Mouse (Mus musculus): ENCODE data around the gene Gpr183. TPM values are rescaled to one million over a fixed set of nuclear protein-coding genes. Genes with fewer than 3 reads are reported as not detected.

The Gpr183 gene
- polyA plus RNA-seq, 1 experiment from 2014 or later = 3.8 TPM

DNA sequence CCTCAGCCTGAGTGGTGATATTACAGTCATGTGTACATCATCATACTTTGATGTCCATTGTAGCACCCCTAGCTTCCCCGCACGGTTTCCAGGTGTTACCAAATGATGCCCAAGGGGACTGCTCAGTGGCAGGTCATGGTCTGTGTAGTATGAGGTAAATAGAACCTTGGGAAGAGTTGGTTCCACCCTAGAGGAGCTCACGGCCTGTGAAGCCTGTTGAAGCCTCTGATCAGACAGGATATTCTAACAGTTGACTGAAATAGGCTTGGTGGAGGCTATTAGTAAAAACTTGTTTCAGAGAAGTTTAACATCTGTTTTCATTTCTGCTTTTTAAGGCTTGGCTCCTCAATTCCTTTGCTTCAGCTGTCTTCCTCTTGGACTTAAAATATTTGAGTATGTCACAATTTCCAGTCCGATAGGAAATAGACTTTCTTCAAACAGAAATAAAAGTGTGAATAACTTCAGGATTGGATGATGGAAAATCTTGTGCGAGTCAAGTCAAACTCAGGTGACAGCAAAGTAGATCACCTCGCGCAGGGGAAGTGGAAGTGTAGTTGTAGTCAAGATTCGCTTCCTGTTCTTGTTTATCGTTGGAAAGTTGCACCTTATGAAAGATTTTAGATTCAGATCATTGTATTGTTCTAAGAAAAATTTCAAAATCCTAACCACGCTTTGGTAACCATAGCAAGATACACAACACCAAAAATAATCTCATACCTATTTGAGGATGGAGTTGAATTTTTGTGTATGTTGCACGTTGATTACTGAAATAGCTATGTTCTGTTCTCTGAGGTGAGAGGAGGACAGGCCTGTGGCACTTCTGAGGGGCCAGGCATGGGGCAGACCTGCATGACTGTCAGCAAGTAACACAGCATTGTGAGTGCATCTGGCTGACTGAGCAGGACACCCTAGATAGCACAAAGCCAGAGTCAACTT is 26.5 kb downstream of the Gpr183 start:
- H3K9me3 ChIP-seq = peaks cover 14% of the 10 kb centered on the region; the same call in 1 of the 2 replicates
- H3K4me2 ChIP-seq = no peak overlapping the region
- H3K4me1 ChIP-seq = peaks cover 4% of the 10 kb centered on the region; the same call in 1 of the 2 replicates
- H3K36me3 ChIP-seq = peaks cover 26% of the 10 kb centered on the region
- H3K4me3 ChIP-seq = no peak overlapping the region
- H3K9ac ChIP-seq = no peak overlapping the region
- 81% methylated on average over 11 of the region's 11 CpGs for WGBS
- no peak overlapping the region for H3K27ac ChIP-seq
- no peaks in the 10 kb centered on the region for H3K27me3 ChIP-seq
- no peak for ATAC-seq (ENCODE audit: insufficient number of reproducible peaks, insufficient read depth, low FRiP score, low TSS enrichment, low read depth)

DNA sequence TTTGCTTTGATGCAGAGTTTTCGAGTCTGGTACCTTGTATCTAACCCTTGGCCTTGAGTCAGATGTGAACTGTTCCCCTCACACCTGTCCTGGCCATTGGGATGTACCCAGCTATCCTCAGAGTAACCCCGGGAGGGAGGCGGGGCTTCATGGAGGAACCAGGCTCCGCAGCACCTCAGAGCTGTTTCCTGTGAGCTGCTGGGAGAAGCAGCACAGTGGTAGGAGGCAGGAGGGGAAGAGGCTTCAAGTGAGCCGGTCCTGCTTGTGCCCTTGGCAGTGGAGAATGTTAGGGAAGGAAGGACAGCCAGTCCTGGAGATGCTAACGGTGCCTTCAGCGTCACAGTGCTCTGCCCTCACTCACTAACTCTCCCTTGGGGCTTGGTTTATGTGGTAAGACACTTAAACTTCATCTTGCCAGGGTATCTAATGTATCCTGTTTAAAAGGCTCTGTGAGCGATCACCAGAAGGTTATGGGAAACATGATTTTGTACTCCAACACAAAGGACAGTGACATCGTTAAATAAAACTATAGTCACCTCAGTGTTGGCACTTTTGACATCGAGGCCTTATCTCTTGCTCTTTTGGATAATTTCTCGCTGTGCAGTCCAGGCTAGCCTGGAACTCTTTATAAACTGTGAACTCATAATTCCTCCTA is 27.3 kb downstream of the Gpr183 start:
- no peak for ATAC-seq (ENCODE audit: insufficient number of reproducible peaks, insufficient read depth, low FRiP score, low TSS enrichment, low read depth)
- H3K9ac ChIP-seq = no peak overlapping the region

DNA sequence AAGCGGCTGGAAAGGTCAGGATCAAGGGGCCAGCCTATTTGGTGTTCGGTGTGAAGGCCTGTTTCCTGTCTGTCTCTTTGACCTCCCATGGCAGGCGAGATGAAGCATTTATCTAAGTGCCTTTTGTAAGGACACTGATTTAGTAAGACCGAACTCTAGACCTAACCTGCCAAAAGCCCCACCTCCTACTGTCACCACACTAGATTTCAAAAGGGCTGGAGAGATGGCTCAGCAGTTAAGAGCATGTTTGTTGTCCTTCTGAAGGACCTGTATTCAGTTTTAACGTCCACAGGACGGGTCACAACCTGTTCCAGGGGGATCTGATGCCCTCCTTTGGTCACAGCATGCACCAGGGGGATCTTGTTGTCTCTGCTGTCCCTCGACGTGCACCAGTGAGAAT is 28.1 kb downstream of the Gpr183 start:
- H3K9me3 ChIP-seq = peaks cover 14% of the 10 kb centered on the region; the same call in 1 of the 2 replicates

More for the DNA sequence above, 27.3 kb downstream of the Gpr183 start:
- Histone ChIP-seq H3K36me3 (peaks cover 26% of the 10 kb centered on the region), H3K4me2 (no peak overlapping the region), H3K27ac (no peak overlapping the region), H3K9me3 (peaks cover 14% of the 10 kb centered on the region; the same call in 1 of the 2 replicates), H3K27me3 (no peaks in the 10 kb centered on the region), H3K4me3 (no peak overlapping the region), H3K4me1 (peaks cover 4% of the 10 kb centered on the region; the same call in 1 of the 2 replicates)
- 84% methylated on average over 11 of the region's 11 CpGs for WGBS

DNA sequence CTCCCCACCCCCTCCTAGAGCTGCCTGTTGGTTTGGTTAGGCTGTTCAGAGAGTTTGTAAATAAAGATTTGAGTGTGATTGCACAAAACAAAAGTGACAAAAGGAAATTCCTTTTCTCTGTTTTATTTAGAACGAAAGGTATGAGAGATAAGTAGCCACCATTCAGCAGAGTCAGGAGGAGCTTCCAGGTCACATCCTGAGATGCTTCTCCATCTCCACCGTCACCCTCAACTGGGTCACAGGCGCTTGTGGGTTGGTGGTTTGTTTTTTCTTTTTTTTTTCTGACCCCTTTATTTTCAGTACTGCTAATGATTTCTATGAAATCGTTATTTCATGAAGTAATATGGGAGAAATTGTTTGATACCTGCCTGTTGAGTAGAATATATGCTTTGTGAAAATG is 28.6 kb downstream of the Gpr183 start:
- no peak overlapping the region for H3K4me2 ChIP-seq
- H3K36me3 ChIP-seq = peaks cover 26% of the 10 kb centered on the region
- peaks cover 12% of the 10 kb centered on the region for H3K4me1 ChIP-seq
- H3K27ac ChIP-seq = no peak overlapping the region
- H3K9me3 ChIP-seq = peaks cover 14% of the 10 kb centered on the region; the same call in 1 of the 2 replicates
- 91% methylated on average over 4 of the region's 4 CpGs for WGBS
- H3K4me3 ChIP-seq = no peak overlapping the region
- no peaks in the 10 kb centered on the region for H3K27me3 ChIP-seq
- ATAC-seq (ENCODE audit: insufficient number of reproducible peaks, insufficient read depth, low FRiP score, low TSS enrichment, low read depth) = no peak
- no peak overlapping the region for H3K9ac ChIP-seq

More for the DNA sequence above, 28.1 kb downstream of the Gpr183 start:
- no peak overlapping the region for H3K9ac ChIP-seq
- peaks cover 8% of the 10 kb centered on the region for H3K4me1 ChIP-seq
- H3K4me3 ChIP-seq = no peak overlapping the region
- no peak for ATAC-seq (ENCODE audit: insufficient number of reproducible peaks, insufficient read depth, low FRiP score, low TSS enrichment, low read depth)
- no peak overlapping the region for H3K27ac ChIP-seq
- WGBS = 79% methylated on average over 8 of the region's 8 CpGs
- H3K36me3 ChIP-seq = peaks cover 26% of the 10 kb centered on the region
- no peak overlapping the region for H3K4me2 ChIP-seq
- no peaks in the 10 kb centered on the region for H3K27me3 ChIP-seq

DNA sequence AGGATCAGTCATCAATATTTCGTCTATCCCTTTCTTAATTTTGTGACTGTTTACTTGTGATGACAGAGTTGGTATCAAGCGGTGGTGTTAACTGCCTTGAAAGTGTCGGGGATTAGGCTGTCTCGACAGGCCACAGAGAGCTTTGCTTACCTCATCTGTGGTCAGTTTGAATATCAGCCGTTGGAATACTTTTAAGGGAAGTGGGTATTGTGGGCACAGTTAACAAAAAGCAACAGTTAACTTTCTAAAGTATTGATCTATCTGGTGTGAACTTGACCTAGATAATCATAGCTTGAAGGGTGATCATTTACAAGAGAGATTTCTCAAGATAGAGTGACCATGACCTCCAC is 30.4 kb downstream of the Gpr183 start:
- WGBS = 89% methylated on average over 5 of the region's 5 CpGs
- no peaks in the 10 kb centered on the region for H3K27me3 ChIP-seq
- peaks cover 26% of the 10 kb centered on the region for H3K36me3 ChIP-seq
- H3K4me2 ChIP-seq = no peak overlapping the region
- H3K9me3 ChIP-seq = peaks cover 11% of the 10 kb centered on the region; the same call in 1 of the 2 replicates
- peaks cover 12% of the 10 kb centered on the region for H3K4me1 ChIP-seq
- no peak overlapping the region for H3K27ac ChIP-seq
- ATAC-seq (ENCODE audit: insufficient number of reproducible peaks, insufficient read depth, low FRiP score, low TSS enrichment, low read depth) = no peak
- H3K4me3 ChIP-seq = no peak overlapping the region
- no peak overlapping the region for H3K9ac ChIP-seq

DNA sequence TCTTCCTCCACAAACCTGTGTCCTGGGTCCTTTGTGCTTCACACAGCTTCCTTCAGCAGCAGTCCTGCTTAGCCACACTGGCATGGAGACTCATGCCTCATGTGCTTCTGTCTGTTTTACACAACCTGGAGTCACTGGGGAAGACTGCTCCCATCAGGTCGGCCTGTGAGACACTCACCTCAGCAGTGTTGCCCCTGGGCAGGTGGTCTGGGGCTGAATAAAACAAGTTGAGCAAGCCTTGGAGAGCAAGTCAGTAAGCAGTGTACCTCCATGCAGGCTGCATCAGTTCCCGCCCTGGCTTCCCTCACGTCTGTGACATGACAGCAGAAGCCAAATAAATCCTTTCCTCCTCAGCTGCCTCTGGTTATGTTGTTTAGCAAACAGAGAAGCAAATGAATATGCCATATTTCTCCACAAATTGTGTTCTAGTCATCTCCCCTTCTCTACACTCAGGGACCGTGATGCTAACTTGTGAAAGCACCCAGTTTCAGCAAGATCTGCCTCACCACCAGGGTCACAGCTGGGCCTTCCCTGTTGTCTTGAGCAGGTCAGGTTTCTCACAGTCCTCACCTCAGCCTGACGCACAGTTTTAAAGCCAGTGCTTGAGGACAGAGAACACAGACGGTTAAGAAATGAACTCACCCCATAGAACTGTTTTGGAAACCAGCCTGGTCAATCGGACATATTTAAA is 30.9 kb downstream of the Gpr183 start:
- WGBS = 89% methylated on average over 7 of the region's 7 CpGs
- peaks cover 12% of the 10 kb centered on the region for H3K4me1 ChIP-seq

DNA sequence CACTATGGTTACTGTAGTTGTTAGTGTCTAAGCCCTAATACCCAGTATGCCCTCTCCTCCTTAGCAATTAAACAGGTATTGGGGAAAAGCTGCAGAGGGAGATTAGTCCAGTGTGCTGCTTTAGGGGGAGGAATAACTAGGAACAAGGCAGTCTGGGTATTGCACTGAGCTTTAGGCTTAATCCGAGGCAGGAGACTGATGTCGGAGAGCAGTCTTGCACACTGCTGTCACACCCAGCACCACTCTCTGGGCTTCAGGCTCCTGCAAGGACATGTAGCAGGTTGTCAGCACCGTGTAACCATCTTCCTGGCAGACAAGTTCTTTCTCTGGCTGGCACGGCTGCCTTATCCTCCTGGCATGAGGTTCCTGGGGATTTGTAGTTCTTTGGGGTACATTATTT is 32.8 kb downstream of the Gpr183 start:
- H3K36me3 ChIP-seq = peaks cover 26% of the 10 kb centered on the region
- peaks cover 8% of the 10 kb centered on the region; the same call in 1 of the 2 replicates for H3K4me1 ChIP-seq
- WGBS = 76% methylated on average over 4 of the region's 4 CpGs
- ATAC-seq (ENCODE audit: insufficient number of reproducible peaks, insufficient read depth, low FRiP score, low TSS enrichment, low read depth) = no peak
- H3K27ac ChIP-seq = no peak overlapping the region
- H3K9ac ChIP-seq = no peak overlapping the region
- no peak overlapping the region for H3K4me2 ChIP-seq
- H3K4me3 ChIP-seq = no peak overlapping the region
- no peaks in the 10 kb centered on the region for H3K27me3 ChIP-seq
- H3K9me3 ChIP-seq = peaks cover 11% of the 10 kb centered on the region; the same call in 1 of the 2 replicates

More for the DNA sequence above, 30.9 kb downstream of the Gpr183 start:
- H3K9me3 ChIP-seq = peaks cover 11% of the 10 kb centered on the region; the same call in 1 of the 2 replicates
- no peak overlapping the region for H3K4me2 ChIP-seq
- H3K36me3 ChIP-seq = peaks cover 26% of the 10 kb centered on the region
- no peak overlapping the region for H3K4me3 ChIP-seq
- H3K9ac ChIP-seq = no peak overlapping the region
- H3K27ac ChIP-seq = no peak overlapping the region
- no peak for ATAC-seq (ENCODE audit: insufficient number of reproducible peaks, insufficient read depth, low FRiP score, low TSS enrichment, low read depth)
- H3K27me3 ChIP-seq = no peaks in the 10 kb centered on the region

DNA sequence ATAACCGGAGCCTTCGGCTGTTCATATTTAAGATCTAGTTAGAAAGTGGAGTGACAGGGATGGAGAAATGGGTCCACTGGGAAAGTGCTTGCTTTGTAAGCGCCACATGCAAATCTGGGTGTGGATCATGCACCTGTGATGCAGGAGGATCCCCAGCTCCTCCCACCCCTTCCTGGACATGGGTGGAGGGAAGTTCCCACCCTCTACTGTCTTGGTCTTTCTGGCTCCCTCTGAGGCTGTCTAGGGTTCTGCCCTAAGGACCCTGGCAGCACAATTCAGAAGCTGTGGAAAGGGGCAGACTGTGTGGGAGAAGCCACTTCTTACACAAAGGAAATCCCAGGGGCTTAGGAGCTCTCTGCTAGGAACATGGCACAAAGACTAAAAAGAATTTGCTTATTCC is 33.4 kb downstream of the Gpr183 start:
- ATAC-seq (ENCODE audit: insufficient number of reproducible peaks, insufficient read depth, low FRiP score, low TSS enrichment, low read depth) = no peak

DNA sequence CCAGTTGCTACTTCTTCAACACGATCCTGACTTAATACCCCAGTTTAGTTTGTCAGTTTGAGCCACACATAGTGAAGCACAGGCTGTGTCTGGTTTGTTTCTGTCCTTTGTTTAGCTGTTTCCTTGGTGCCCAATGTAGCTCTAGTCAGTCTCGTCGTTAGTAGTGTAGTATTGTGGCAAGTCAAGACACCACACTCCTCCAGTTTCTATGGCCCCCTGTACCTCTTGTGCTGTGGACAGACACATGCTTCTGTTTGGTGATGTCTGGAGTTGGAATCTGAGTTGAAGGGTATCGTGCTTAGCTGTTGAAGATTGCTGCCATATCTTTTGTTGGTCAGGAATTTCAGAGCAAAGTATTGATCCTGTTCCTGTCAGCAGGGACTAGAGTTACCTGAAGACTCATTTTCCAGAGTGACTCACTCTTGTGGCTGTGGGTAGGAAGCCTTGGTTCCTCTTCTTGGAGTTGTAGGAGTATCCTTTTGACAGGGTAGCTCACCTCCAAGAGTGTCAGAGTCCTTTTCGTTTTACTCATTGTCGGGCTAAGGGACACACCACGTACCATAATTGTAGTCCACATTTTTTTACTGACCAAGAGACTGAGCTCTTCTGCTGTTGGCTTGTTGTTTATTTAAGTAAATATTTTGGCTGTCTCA is 34.1 kb downstream of the Gpr183 start:
- H3K9me3 ChIP-seq = peaks cover 7% of the 10 kb centered on the region; the same call in 1 of the 2 replicates
- no peak overlapping the region for H3K4me3 ChIP-seq
- no peak overlapping the region for H3K9ac ChIP-seq
- WGBS = 77% methylated on average over 7 of the region's 7 CpGs
- H3K27me3 ChIP-seq = no peaks in the 10 kb centered on the region
- H3K4me1 ChIP-seq = peaks cover 8% of the 10 kb centered on the region; the same call in 1 of the 2 replicates
- no peak overlapping the region for H3K4me2 ChIP-seq
- ATAC-seq (ENCODE audit: insufficient number of reproducible peaks, insufficient read depth, low FRiP score, low TSS enrichment, low read depth) = no peak
- H3K27ac ChIP-seq = no peak overlapping the region
- peaks cover 22% of the 10 kb centered on the region for H3K36me3 ChIP-seq

More for the DNA sequence above, 33.4 kb downstream of the Gpr183 start:
- H3K9me3 ChIP-seq = peaks cover 11% of the 10 kb centered on the region; the same call in 1 of the 2 replicates
- 92% methylated on average over 3 of the region's 3 CpGs for WGBS
- no peaks in the 10 kb centered on the region for H3K27me3 ChIP-seq
- H3K27ac ChIP-seq = no peak overlapping the region
- H3K4me1 ChIP-seq = peaks cover 8% of the 10 kb centered on the region; the same call in 1 of the 2 replicates
- no peak overlapping the region for H3K4me3 ChIP-seq
- H3K36me3 ChIP-seq = peaks cover 26% of the 10 kb centered on the region
- no peak overlapping the region for H3K4me2 ChIP-seq
- no peak overlapping the region for H3K9ac ChIP-seq

DNA sequence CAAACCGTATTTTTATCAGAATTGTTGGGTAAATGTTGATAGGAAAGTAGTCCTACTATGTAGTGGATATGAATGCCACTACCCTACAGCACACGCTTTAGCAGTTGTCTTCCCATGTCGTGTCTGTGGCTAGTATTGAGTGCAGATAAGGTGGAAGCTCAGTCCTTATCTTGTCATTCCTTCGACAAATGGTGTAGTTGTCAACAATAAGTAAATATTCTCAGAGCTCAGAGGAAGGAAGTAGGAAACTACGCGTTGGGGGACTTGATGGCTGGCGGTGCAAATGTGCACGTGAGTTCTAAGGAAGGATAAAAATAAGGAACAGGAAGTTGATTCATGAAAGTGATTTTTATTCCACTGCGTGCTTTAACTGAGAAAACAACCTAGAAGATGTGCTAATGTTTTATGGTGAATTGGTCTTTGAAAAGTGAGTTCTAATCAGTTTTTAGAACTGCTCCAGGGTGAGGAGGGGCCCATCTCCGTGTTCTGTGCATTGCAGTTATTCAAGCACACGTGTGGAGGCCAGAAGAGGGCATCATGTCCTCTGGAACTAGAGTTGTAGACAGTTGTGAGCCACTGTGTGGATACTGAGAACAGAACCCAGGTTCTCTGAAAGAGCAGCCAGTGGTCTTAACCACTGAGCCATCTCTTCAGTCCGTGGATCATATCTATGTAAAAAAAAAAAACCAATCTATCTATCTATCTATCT is 35.6 kb downstream of the Gpr183 start:
- no peak overlapping the region for H3K4me3 ChIP-seq
- H3K4me2 ChIP-seq = no peak overlapping the region
- peaks cover 9% of the 10 kb centered on the region for H3K36me3 ChIP-seq
- H3K9me3 ChIP-seq = no peaks in the 10 kb centered on the region
- 91% methylated on average over 12 of the region's 12 CpGs for WGBS
- H3K27me3 ChIP-seq = no peaks in the 10 kb centered on the region
- no peak for ATAC-seq (ENCODE audit: insufficient number of reproducible peaks, insufficient read depth, low FRiP score, low TSS enrichment, low read depth)
- H3K4me1 ChIP-seq = peaks cover 8% of the 10 kb centered on the region; the same call in 1 of the 2 replicates
- no peak overlapping the region for H3K27ac ChIP-seq
- no peak overlapping the region for H3K9ac ChIP-seq

Measured in embryonic facial prominence, embryonic 13.5 days (tissue).